Mouse (Mus musculus): ENCODE data around the gene Tra2a.

The Tra2a gene

DNA sequence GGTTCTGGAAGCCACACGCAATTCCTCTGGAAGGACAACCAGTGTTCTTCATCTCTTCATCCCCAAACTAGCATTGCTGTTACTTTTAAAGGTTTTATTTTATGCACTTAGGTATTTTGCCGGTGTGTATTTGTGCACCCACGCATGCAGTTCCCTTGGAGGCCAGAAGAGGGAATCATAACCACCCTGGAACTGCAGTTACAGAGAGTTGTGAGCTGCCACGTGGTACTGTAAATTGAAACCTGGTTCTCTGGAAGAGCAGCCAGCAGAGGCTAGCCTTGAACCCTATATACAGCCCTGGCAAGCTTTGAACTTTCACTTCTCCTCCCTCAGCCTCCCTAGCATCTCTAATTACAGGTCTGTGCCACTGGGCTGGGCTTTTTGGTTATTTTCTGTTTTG lies 30.5 kb downstream of the Tra2a start:
- no peak for DNase-seq (ENCODE audit: low read depth, low spot score)

DNA sequence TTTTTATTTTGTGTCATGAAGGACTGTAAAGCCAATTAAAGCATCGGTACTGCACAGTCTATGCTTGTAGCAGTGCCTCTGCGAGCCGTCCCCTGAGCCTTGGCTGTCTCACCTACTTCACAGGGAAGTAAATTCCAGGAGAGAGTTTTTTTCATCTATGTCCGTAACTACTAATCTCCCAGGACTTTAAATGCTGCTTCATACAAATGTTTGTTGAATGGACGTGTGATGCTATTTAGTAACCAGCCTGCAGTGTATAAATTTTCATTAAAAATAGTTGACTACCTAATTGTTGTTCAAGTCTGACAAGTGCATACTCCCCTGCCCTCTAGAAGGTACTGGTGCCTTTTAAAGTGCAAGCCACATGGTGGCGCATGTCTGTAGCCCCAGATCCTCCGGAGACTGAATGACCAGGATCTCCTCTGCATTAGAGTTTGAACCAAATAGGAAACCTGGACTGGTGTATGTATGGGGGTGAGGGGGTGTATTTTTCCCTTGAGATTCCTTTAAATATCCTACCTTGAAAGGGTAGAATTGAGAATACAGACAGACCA lies 35.6 kb downstream of the Tra2a start:
- no peak for DNase-seq (ENCODE audit: low read depth, low spot score)

DNA sequence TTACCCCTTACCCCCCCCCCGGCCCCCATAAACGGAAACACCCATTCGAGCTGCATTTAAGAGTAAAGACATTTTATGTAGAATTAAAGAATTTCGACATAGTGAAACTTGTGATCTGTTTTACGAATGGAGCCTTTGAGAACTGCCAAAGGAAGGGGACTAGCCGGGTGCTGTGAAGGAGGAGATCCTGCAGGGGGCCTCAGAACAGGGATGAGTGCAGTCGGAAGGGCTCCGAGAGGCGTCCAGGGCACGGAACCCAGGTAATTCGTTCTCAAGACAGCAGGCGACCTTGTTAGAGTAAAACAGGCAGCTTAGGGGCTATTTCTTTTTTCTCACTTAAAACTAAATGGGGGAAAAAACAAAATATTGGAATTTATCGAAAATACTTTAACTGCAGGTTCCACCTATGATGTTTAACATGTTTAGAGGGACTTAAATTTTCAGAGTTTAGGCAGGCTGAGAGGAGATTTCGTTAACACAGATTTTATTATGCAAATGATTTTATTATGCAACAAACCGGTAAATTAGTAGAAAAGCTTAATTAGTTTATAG lies 36.6 kb downstream of the Tra2a start:
- DNase-seq (ENCODE audit: low read depth, low spot score) = no peak

DNA sequence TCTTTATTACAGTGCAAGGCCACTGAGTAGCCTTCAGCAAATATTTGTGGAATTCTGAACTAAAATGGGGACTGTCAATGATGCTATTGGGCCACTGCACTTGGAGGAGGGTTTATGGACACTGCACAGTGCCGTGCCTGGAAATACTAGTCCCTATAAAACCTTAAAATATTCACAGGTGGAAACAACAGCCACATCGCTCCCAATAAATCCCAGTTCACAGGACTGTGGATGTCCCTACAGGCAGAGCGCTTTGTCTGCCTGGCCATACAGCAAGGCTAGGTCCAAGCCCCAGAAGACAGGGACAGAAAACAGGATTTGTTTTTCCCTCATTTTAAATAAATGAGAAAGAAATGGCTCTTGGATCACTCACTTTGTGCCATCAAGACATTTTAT lies 38.1 kb downstream of the Tra2a start:
- no peak for DNase-seq (ENCODE audit: low read depth, low spot score)

DNA sequence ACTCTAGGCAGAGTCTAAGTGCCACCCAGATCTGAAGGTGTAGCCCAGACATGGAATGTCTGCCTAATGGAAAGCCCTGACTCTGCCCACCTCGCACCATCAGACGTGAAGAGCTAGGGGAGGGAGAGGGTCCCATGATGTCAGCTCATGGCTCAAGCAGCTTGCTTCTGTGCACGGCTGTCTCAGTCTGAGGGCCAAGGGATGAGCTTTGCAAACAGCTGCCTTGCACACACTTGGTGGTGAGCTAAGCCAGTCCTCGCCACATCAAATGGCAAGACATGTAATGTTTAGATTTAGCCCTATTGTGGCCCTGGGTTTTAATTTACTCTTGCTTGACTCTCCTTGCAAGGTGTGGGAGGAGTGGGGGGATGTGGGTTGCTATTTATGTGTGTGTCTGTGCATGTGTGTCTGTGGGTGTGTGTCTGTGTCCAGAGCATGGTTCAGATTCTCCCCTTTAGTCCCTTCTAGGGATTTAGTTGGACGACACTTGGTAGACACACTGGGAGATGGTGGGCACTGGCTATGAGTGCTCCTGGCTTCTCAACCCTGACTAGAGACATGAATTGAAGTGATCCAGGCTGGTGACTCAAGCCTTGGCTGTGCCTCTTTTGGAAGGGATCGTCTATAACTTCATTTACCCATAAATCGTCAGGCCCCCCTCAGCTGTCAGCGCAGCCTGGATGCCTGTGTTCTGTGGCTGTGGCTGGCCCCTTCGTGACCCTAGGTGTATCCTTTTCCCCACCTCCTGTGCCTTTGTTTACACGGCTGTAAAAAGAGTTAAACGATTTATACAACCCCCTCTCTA lies 38.7 kb downstream of the Tra2a start:
- DNase-seq (ENCODE audit: low read depth, low spot score) = no peak

DNA sequence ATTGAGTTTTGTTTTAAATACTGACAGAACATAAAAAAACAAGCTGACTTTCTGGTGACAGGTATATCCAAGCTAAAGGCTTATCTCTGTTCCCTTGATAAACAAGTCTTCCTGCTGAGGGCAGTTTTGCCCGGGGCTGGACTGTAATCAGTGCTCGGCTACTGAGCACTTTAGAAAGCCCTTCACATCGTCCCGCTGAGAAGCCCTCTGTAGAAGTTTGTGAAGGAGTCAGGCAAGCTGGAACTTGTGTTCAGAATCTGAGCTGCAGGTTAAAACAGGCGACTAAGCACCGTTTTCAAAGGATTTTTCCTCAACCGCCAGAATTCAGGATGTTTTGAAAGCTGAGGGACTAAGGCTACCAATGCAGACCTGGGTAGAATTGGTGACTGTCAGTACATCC lies 41.9 kb downstream of the Tra2a start:
- DNase-seq (ENCODE audit: low read depth, low spot score) = no peak

DNA sequence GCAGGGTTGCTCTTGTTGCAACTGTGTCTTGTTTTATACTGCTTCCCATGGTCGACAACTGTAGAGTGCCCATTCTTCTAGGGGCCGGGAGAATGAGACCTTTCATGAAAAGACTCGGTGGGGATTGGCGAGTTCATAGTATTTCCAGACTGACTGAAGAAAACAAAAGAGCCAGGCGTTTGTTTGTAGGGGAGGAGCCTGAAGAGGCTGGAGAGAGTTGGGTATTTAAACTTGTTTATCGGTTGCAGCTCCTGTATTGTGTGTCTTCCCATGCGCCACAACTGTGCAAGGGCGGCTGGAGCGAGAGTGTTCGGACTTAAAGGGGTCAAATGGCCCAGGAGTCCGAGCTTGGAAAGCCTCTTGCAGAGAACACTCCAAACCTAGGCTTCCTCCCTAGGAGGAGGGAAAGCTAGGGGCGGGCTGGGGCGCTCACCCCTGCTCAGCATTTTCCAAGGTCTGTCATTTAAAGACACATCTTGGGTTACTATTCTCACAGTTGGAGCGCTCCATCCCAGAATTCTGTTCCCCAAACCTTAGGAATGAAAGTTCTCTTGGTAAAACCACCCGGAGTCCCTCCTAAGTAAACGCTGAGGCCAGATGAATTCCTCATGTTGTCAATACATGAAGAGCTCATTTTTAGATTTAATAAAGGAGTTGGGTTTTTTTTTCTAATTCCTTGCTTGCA lies 43.8 kb downstream of the Tra2a start:
- no peak for DNase-seq (ENCODE audit: low read depth, low spot score)

DNA sequence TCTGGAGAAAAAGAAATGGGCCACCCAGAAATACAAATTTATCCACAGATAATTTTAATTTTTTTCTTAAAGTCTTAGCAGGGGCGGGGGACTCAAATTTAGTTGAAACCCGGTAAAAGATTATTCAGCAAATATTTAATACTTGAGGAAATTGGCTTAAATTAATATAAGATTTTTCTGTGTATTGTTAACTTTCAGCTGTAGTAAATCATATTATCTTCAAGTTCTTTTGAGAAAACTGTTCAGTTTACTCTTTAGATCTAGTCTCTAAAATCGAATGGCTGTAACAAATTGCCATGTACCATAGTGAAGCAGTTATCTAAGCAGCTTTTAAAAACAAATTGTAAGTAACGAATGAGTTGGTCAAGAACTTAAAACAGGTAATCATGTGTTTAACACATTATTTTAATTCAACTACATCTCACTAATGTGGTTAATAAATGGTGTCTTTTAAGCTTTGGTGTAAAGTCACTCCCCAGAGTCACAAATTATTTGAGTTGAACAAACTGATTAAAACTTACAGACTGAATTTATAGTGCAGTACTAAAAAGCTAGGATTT lies 44.8 kb downstream of the Tra2a start:
- DNase-seq (ENCODE audit: low read depth, low spot score) = no peak

DNA sequence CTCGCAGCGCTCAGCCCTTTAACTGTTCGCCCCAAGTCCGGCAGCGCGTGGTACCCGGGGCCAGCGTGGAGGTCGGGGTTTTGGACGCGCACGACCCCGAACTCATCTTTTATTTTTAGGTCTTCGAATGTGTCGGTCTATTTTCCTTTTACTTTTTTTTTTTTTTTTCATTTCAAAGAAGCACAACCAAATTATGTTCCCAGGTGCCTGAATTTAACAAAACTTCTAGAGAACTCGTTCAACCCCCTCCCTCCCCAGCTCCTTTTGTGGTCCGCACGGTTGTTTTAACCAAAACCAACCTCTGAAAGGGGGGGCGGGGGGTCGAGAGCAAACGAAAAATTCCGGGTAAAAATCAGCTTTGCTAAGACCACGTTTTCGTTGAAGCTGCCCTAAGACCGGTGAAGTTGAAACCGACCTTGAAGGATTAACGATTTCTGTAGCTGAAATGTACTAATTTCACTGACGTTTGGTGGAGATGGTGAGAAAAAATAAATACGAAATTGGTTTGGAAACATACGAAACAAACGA lies 45.5 kb downstream of the Tra2a start:
- no peak for DNase-seq (ENCODE audit: low read depth, low spot score)

DNA sequence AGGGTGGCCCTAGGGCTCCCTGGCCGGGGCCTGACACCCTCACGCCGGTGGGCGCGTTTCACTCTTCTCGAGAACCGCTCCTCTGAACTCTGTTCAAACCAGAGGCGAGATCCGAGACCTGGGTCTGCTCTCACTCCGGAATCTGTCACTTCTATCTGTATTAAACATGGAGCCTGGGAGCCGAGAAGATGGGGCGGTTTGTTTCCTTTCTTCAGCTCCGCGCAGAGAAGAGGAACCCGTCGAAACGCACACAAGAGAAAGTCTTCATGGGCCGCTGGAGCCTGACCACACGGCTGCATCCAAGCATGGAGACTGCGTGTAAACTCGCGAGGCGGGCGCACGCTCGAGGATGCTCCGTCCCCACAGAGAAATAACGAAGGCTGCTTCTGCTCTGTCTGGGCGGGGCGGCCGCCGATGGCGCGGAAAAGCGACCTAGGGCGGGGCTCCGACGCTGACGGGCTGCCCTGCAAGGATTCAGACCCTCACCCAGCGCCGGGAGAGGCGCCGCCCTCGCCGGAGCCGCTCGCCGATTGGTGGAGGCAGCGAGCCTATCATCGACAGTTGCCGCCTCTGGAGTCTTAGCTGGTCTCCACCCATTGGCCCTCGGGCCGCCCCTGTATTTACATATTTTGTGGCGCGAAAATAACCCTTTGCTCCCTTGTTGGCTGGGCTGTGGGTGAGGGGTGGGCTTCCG lies 46.1 kb downstream of the Tra2a start:
- peak; percentile 86 for DNase-seq (ENCODE audit: low read depth, low spot score)

DNA sequence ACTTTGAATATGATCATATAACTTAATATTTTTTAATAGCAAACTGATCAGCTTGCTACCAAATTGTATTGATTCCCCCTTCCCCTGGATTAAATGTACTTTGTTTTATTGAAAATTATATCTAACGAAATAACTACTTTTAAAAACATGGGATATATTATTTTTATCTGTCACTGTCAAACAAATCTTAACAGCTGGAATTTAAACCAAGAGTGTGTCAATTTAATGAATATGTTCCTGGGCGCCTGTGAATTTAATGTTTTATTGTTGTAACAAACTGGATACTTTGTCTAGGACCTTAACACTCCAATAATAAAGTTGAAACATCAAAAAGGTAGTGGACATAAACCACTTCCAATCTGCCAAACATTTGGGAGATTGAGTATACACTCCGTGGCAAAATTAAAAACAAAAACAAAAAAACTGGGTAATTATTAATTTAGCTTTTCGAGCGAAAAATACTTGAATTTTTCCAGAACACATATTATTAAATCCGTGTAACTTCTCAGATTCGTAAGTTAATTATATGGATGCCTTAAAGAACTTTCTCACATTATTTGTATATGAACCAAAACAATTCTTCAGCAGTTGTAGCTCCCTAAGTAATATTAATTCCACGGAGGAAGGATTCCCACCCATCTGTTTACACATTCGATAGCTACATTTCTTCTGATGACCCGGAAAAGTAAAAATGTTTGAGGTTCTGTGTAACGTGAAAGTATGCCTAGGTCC lies 46.9 kb downstream of the Tra2a start:
- no peak for DNase-seq (ENCODE audit: low read depth, low spot score)

DNA sequence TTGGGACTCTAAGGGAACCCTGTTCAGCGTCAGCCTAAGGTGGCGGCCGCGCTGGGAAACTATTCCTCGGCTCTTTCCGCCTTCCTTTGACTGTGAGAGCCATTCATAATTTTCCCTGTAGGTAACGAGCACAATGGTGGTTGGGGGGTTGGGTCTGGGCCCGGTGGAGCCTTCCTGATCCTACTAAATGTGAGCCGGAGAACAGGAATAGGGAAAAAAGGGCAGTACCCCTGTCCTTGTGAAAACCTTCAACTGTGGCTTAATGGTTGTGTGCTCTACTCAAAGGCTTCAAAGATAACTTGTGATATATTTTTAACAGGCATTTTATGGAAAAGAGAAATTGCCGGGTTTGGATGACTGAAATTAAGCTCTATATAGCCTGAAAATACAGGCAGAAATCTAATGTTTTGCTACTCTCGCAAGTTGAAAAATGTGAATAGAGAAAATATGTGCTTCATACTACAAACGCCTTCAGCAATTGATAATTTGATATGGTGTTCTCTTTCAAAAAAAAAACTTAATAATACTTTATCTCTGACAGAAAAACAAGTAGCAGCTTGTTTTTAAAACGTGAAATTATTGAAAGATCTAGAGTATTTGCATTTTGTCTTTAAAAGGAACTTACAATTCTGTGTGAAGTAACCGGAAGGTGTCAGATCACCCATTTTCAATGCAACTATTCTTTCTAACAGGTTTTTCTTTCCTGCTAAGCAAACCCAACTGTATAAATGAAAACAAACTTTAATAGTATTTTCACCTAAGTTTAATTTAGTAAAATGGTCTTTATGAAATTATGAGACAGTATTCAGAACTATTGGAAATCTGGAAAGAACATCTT lies 47.9 kb downstream of the Tra2a start:
- DNase-seq (ENCODE audit: low read depth, low spot score) = no peak

DNA sequence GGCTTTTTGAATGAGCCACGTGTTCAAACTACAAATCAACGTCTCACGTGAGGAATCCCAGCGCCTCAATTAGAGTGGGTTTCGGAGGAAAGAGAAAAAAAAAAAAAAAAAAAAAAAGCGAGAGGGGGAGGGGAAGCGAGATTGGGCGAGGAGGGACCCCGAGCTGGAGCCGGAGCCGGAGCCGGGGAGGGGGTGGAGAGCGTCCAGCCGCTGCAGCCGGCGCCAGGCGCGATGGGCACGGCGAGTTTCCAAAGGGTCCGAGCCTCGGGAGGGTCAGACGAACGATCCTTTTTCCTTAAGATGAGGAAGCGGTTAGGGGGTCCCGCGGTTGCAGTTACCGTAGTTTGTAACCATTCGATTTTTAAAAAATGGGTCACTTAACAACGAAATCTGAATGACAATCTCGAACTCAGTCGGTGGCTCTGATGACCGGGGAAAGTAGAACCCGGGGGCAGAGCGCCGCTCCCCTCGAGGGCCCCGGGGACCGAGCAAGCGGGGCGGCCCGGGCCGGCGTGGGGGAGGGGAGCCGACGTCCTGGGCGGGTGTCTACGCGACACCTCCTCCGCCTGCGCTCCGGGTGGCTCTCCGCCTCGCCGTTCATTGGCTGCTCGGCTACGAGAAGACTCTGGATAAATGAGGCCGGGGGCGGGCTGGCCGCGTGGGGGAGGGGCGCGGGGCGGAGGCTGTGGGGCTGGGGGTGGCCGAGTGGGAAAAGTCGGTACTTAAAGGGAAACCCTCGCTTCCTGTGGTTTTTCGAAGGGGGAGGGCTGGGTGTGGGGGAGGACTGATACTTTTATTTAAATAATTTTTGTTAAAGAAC lies 48.7 kb downstream of the Tra2a start, which contains the start of gene Igf2bp3:
Igf2bp3 (minus strand) TSS at position 30 of the 820 bp plus-strand sequence.
- DNase-seq (ENCODE audit: low read depth, low spot score) = no peak

DNA sequence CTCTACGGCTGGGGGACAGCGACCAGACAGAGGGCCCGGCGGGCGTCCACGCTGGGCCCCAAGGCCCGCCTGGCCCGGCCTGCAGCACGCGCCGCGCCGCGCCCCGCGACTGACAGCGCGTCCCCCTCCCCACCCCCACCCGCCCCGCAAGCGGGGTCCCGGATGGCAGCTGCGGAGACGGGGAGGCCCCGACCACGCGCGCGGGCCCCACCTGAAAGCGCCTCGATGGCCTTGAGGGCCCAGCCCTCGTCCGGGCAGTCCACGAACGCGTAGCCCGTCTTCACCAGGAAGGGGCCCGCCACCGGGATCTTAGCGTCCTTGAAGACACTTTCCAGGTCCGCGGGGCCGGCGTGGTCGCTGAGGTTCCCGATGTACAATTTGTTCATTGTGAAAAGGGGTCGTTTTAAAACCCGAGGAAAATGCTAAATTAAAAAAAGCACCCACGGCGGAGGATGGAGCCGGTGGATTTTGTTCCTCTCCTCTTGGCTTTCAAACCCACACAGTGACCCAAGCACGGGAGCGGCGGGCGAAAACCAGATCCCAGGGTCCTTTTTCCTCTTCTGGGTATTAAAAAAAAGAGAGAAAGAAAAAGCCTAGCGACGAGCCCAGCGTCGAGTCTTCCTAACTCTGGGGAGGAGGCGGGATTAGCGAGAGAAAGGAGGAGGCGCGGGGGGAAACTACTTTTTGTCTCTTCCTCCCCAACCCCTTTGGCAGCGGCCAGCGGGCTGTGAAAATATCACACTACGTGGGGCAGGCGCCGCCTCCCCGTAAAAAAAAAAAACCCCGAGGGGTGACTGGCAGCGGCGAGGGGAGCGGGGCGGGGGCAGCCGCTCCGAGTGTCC lies 49.5 kb downstream of the Tra2a start:
- no peak for DNase-seq (ENCODE audit: low read depth, low spot score)

DNA sequence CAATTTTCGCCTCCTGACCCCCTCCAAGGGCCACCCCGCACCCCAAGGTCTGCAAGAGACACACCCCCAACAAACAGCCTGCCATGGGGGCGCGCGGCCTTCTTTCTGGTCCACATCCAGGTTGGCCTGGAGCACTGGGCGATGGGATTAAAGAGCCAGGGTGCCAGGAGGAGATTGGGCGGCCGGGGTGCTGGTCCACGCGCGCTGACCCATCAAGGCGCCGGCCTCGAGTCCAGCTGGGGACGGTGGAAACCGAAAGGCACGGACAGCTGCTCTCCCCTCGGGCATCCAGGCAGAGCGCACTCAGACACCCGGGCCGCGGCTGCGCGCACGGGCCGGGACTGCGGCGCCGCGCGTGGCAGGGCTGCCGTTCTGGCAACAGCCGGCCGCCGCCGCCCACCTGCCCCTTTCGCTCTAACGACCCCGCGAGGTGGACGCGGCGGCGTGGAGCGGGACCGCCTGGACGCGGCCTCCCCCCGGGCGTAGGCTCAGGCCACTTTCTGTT lies 50.2 kb downstream of the Tra2a start:
- DNase-seq (ENCODE audit: low read depth, low spot score) = no peak

DNA sequence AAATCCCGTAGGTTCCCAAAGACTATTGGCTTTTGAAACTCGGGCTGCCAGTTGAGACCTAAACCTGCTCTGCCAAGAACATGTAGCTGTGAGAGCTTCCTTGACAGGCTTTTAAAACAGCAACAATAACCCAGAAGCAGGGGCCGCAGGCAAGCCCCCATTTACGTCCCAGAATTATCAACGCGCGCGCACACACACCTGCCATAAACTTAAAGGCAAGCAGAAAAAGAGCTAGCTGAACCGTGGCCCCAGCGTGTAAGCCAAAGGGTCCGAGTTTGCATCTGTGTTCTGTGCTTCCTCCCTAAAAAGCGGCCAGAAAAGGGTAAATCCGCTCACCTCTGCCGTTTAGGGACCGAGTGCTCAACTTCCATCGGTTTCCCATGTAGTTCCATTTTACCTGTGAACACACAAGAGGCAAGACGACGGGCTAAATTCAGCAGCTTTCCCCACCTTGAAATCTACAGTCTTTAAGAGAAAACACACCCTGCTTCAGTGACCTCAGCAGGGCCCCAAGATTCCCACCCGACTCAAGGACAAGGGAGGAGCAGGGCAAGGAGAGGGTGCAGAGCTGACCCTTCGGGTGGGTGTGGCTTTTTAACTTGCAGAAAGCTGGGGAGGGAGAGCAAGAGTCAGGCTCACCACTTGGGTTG lies 50.8 kb downstream of the Tra2a start:
- DNase-seq (ENCODE audit: low read depth, low spot score) = no peak

DNA sequence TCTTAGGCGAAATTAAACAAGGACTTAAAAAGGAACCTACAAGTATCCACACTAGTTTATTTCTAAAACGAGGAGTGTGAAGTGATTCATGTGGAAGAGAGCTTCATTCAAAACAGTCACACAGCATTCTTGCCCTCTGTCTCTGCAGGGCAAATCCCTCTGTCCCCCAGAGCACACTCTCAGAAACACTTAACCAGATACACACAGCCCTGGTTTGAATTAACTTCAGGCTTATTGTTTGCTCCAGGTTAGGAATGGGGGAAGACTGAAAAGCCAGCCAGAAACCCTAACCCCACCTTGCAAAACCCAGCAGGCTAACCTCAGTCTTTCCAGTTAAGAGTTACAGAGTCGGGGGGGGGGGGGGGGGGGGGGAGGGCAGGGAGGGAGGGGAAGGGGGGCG lies 51.7 kb downstream of the Tra2a start:
- DNase-seq (ENCODE audit: low read depth, low spot score) = no peak
